Mouse (Mus musculus) megakaryocyte-erythroid progenitor cell, adult 5-6 weeks (primary cell): ENCODE measurements at regions not wholly inside any gene's neighbourhood (a gene's known extent, or its start where the extent isn't known, plus 50 kb on each side); places are given as distances from the start of the nearest gene placed in this dataset.
"Not testable (repeated sequence)": the region's sequence is repeated elsewhere in the genome, so short reads cannot be mapped to it uniquely, and the experiment has no call there.

Source experiments
- ATAC-seq: replicated peaks from 2 replicates; pipeline ENCODE4 v1.8.0; 2016; ENCODE audit warnings: mild to moderate bottlenecking, inconsistent platforms; ENCODE audit not compliant: severe bottlenecking, poor library complexity, low FRiP score, low TSS enrichment

DNA sequence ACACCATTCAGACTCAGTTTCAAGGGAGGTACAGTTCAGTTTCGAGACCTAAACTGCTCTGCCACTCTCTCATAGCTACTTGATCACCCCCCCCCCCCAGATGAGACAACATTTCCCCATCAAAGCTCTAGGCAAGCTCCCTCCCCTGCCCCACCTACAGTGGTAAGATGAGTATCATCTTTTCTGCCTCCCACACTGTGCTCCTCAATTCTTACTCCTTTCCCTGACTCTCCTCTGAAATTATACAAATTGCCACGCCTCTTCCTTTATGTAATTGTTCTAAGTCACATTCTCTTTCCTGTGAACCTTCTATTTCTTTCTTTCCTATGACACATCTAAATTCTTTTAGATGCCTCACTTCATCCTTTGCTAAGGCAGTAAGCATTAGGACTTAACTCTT is 321.6 kb downstream of the Htr1b start:
- no peak for ATAC-seq

DNA sequence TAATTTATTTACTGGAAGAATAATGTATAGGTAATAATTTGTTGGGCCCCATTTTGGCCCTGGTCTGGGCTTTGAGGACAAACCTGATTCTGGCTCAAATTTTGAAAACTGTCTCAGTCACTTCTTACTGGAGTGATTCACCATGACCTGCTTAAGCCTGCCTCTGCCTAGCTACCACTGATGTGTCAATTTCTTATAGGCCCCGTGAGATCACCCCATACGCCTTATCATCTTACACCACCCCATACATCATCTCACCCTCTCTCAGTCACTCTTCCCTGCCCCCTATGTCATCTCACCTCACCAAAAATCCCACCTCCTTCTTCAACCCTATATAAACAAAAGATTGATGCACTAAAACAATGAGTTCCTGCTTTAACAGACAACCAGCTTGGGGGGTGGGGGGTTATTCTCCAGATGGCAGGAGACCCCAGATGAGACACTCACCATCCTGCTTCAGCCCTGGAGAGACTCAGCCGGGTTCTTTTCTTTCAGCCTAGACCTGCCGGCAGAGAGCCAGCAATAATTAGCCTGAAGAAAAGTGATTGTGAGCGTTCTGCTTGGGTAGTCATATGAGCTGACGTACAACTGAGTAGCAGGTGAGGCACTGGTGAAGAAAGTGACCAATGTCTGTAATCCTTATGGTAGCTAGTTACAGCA is 325.0 kb downstream of the Htr1b start:
- no peak for ATAC-seq

DNA sequence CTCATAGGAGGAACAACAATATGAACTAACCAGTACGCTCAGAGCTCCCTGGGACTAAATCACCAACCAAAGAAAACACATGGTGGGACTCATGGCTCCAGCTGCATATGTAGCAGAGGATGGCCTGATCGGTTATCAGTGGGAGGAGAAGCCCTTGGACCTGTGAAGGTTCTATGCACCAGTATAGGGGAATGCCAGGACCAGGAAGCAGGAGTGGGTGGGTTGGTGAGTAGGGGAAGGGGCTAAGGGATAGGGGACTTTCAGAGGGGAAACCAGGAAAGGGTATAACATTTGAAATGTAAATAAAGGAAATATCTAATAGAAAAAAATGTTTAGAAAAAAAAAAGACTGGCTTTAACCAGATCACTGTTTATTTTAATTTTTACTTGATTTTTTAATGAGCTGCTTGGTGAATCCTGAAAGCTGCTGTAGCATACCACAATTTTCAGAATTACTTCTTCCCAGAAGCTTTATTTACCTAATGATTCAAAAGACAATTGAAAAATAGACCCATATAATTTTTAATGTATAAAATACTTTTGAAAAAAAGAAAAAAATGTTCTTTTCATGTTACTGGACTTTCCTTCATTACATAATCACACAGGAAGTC is 328.1 kb downstream of the Htr1b start:
- ATAC-seq = no peak

DNA sequence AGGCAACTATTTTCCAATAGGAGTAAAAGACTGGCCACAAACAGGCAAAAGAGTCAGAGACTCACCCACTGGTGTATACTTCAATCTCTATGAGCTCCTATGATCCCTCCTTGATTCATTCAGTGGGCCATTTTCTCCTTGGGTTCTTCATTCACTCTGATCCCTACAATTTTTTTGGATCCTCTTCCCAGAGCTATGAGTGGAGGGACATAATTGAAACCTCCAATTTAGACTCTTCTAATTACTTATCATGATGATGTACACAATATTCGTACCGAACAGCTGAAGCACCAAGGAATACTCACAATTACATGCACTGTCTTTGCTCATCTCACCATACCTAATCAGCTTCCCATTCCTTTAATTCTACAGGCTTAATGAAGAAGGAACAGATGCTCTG is 357.9 kb downstream of the Htr1b start:
- no peak for ATAC-seq

DNA sequence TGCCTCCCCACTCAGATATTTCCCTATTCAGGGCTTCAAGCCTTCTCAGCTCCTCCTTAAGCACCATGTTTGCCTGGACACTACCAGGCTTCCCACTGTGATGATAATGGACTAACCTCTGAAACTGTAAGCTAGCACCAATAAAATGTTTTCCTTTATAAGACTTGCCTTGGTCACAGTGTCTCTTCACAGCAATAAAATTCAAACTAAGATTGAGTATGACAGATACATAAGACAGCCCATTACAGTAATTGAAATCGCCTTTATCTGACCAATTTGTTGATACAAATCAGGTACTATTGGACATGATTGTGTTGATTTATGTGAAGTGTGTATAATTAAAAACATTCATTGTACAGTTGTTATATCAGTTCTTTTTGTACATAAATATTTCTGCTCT is 358.3 kb downstream of the Htr1b start:
- ATAC-seq = no peak

DNA sequence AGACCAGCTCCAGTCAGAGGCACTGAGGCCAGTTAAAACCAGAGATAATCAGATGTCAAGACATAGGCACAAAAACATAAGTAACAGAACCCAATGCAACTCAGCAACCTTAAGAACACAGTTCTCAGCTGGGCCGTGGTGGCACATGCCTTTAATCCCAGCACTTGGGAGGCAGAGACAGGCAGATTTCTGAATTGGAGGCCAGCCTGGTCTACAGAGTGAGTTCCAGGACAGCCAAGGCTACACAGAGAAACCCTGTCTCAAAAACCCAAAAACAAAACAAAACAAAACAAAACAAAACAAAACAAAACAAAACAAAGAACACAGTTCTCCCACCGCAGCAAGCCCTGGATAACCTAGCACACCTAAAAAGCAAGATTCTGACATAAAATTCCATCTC is 408.7 kb downstream of the Htr1b start:
- not testable (repeated sequence) for ATAC-seq

DNA sequence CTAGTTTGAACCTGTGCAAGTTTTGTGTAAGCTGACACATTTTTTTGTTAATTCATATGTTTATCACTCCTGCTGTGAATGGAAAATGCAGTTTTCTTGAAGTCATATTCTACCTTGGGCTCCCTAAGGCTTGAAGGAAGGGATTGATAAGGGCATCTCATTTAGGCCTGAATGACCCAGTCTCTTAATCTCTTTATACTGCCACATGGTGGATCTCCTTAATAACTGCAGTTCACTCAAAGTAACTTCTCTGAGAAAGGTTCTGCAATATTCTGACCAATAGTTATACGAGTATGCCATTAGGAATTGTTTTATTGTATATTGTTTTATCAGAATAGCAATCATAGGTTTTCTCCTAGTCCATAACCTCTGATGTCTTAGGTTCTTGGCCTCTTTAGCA is 415.7 kb downstream of the Htr1b start:
- 0 out of 2 replicates have a peak, but pooled peaks have one; percentile 55 for ATAC-seq

DNA sequence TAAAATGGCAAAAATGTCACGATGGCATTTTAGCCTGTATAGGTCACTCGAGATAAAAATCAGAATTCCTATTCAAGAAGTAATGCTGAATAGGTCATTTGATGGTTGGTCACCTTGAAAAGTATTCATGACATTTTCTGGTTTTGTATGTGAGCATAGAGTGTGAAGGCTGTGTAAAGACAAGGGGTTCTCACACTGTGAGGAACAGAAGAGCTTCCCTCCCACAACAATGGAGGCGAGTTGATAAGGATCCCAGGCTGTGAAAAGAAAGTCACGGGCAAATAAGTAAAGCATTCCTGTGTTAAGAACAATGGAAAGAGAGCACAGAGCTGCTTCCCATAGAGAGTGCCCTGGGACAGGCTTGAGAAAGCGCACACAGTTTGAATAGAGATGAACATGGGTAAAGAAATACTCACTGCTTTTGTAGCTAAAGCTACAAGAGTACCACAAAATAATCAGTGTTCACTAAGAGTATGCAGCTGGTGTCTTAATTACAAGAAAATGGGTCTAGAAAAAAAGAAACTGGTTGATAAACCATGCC is 418.0 kb downstream of the Htr1b start:
- no peak for ATAC-seq

DNA sequence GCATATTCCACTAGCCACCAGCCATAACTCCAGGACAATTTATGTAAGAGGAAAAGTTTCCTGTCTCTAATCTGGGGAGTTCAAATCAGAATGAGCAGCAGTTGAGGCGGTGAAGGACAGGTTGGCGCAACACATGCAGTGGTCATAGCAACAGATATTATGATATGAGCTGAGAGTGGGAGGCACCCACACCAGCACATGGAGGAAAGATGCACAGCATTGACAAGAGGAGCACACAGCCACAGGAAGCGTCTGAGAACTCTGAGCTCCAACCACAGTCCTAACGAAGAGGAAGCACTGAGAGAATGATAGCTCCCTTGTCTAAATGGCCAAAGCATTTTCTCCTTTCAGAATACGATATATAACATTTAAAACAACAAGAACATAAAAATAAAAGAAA is 418.9 kb downstream of the Htr1b start:
- ATAC-seq = peak; percentile 98

DNA sequence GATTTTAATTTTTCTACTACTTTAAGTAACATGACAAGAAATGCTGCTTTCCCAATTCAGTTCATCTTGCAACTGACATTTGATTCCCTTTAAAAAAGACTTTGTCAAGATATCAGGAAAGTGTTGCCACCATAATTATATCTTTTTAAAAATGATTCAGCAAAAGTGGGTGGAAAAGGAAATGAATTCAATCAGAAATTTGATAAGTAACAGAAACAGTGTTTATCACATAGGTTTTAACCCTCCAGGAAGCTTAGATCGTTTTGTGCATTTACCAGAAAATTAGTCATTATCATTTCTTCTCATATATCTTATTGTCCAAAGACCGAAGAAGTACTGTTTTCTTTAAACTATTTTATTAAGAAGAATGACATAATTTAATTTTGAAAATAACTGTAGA is 441.0 kb downstream of the Htr1b start:
- no peak for ATAC-seq
